Mouse (Mus musculus) hindbrain, embryonic 15.5 days (tissue): ENCODE data around the gene Igsf21. TPM values are rescaled to one million over a fixed set of nuclear protein-coding genes. Genes with fewer than 3 reads are reported as not detected.

Source experiments
- ATAC-seq: fragments of 200-750 bp; cut with Nextera tagmentation; 2 replicates; pipeline ENCODE4 v1.8.0; 2017; ENCODE audit warnings: low read depth, moderate number of reproducible peaks, moderate TSS enrichment; ENCODE audit not compliant: low FRiP score
- H3K27ac ChIP-seq: fragments of 300-500 bp; sonication (generic); replicated peaks from 2 replicates; pipeline ENCODE4 v1.5.1; 2015; ENCODE audit warnings: mild to moderate bottlenecking, inconsistent platforms
- H3K27me3 ChIP-seq: fragments of 300-500 bp; sonication (generic); 2 replicates; pipeline ENCODE4 v1.6.1; 2015; ENCODE audit warnings: control low read depth, inconsistent platforms
- H3K36me3 ChIP-seq: fragments of 300-500 bp; sonication (generic); 2 replicates; pipeline ENCODE4 v1.6.1; 2015; ENCODE audit warnings: control low read depth, inconsistent platforms
- H3K4me1 ChIP-seq: fragments of 300-500 bp; sonication (generic); replicated peaks from 2 replicates; pipeline ENCODE4 v1.6.1; 2015; ENCODE audit warnings: control low read depth, inconsistent platforms
- H3K4me2 ChIP-seq: fragments of 300-500 bp; sonication (generic); 2 replicates; pipeline ENCODE4 v1.6.1; 2015; ENCODE audit warnings: moderate library complexity, mild to moderate bottlenecking, inconsistent platforms
- H3K4me3 ChIP-seq: fragments of 300-500 bp; sonication (generic); 2 replicates; pipeline ENCODE4 v1.5.1; 2015; ENCODE audit warnings: mild to moderate bottlenecking, inconsistent platforms
- H3K9ac ChIP-seq: fragments of 300-500 bp; sonication (generic); 2 replicates; pipeline ENCODE4 v1.6.1; 2015; ENCODE audit warnings: inconsistent platforms
- H3K9me3 ChIP-seq: fragments of 300-500 bp; sonication (generic); 2 replicates; pipeline ENCODE4 v1.6.1; 2016; ENCODE audit warnings: control low read depth, inconsistent platforms
- WGBS: fragments of 180-500 bp; shearing (Covaris S2); methylation state at CpG from one replicate; pipeline ENCODE4 v1.1.7; 2015; 5-methylcytosine and 5-hydroxymethylcytosine counted together
- polyA plus RNA-seq: library from polyadenylated mRNA; unstranded; fragments of >200 nt; fragmentation: Nextera tagmentation; extraction: Ambion mirVana; gene quantifications from 2 replicates; pipeline ENCODE4 v1.2.1, GENCODE M21; 2015

Igsf21 gene
- polyA plus RNA-seq, 1 experiment from 2014 or later = 102 TPM

GRCm38 (mm10) chr4:140214406-140214805 lies 32.2 kb downstream of the Igsf21 start:
- Histone ChIP-seq H3K9me3 (no peaks in the 10 kb centered on the region), H3K4me1 (peaks cover 44% of the 10 kb centered on the region), H3K27me3 (no peaks in the 10 kb centered on the region), H3K27ac (no peak overlapping the region), H3K36me3 (no peaks in the 10 kb centered on the region), H3K4me2 (no peak overlapping the region), H3K9ac (no peak overlapping the region), H3K4me3 (no peak overlapping the region)
- 41% methylated on average over 14 of the region's 14 CpGs for WGBS
- ATAC-seq = no peak

- H3K27ac ChIP-seq = 0 out of 2 replicates have a peak overlapping the region, but pooled peaks have one; percentile 13
- no peaks in the 10 kb centered on the region for H3K36me3 ChIP-seq
- no peak for ATAC-seq
- H3K9ac ChIP-seq = no peak overlapping the region
- peaks cover 38% of the 10 kb centered on the region for H3K4me1 ChIP-seq
- H3K4me2 ChIP-seq = no peak overlapping the region
- no peaks in the 10 kb centered on the region for H3K27me3 ChIP-seq
- H3K4me3 ChIP-seq = no peak overlapping the region
- no peaks in the 10 kb centered on the region for H3K9me3 ChIP-seq
- 40% methylated on average over 11 of the region's 11 CpGs for WGBS
Measured at GRCm38 (mm10) chr4:140210129-140210890, 36.3 kb downstream of the Igsf21 start.

- no peaks in the 10 kb centered on the region for H3K9me3 ChIP-seq
- no peak overlapping the region for H3K27ac ChIP-seq
- no peaks in the 10 kb centered on the region for H3K27me3 ChIP-seq
- WGBS = 31% methylated on average over 12 of the region's 12 CpGs
- no peaks in the 10 kb centered on the region for H3K36me3 ChIP-seq
- no peak overlapping the region for H3K4me3 ChIP-seq
- H3K4me1 ChIP-seq = peaks cover 37% of the 10 kb centered on the region
- H3K4me2 ChIP-seq = no peak overlapping the region
- peak; percentile 35; the same call in 1 of the 2 replicates for ATAC-seq
- H3K9ac ChIP-seq = no peak overlapping the region
Measured at GRCm38 (mm10) chr4:140205811-140206231, 40.8 kb downstream of the Igsf21 start.

GRCm38 (mm10) chr4:140204775-140205174 lies 41.8 kb downstream of the Igsf21 start:
- no peaks in the 10 kb centered on the region for H3K9me3 ChIP-seq
- H3K36me3 ChIP-seq = no peaks in the 10 kb centered on the region
- no peak for ATAC-seq
- H3K9ac ChIP-seq = no peak overlapping the region
- H3K27ac ChIP-seq = no peak overlapping the region
- no peak overlapping the region for H3K4me3 ChIP-seq
- peaks cover 27% of the 10 kb centered on the region for H3K4me1 ChIP-seq
- WGBS = 76% methylated on average over 10 of the region's 10 CpGs
- no peaks in the 10 kb centered on the region for H3K27me3 ChIP-seq
- H3K4me2 ChIP-seq = no peak overlapping the region

GRCm38 (mm10) chr4:140203696-140204272 lies 42.8 kb downstream of the Igsf21 start:
- H3K4me3 ChIP-seq = no peak overlapping the region

GRCm38 (mm10) chr4:140202196-140202595 lies 44.4 kb downstream of the Igsf21 start:
- no peak overlapping the region for H3K9ac ChIP-seq
- H3K4me1 ChIP-seq = peaks cover 27% of the 10 kb centered on the region
- H3K27me3 ChIP-seq = no peaks in the 10 kb centered on the region
- no peak overlapping the region for H3K4me2 ChIP-seq
- H3K27ac ChIP-seq = no peak overlapping the region
- H3K36me3 ChIP-seq = no peaks in the 10 kb centered on the region
- no peak overlapping the region for H3K4me3 ChIP-seq
- no peak for ATAC-seq
- WGBS = 45% methylated on average over 6 of the region's 6 CpGs
- no peaks in the 10 kb centered on the region for H3K9me3 ChIP-seq

More at GRCm38 (mm10) chr4:140203696-140204272, 42.8 kb downstream of the Igsf21 start:
- H3K27ac ChIP-seq = no peak overlapping the region
- H3K9me3 ChIP-seq = no peaks in the 10 kb centered on the region
- no peaks in the 10 kb centered on the region for H3K27me3 ChIP-seq
- 67% methylated on average over 12 of the region's 12 CpGs for WGBS
- peaks cover 27% of the 10 kb centered on the region for H3K4me1 ChIP-seq
- H3K9ac ChIP-seq = no peak overlapping the region
- ATAC-seq = no peak
- H3K36me3 ChIP-seq = no peaks in the 10 kb centered on the region
- no peak overlapping the region for H3K4me2 ChIP-seq

GRCm38 (mm10) chr4:140200296-140200695 lies 46.3 kb downstream of the Igsf21 start:
- Histone ChIP-seq H3K9ac (no peak overlapping the region), H3K4me1 (peaks cover 20% of the 10 kb centered on the region), H3K36me3 (no peaks in the 10 kb centered on the region), H3K4me2 (no peak overlapping the region), H3K4me3 (no peak overlapping the region), H3K27me3 (no peaks in the 10 kb centered on the region), H3K9me3 (no peaks in the 10 kb centered on the region), H3K27ac (no peak overlapping the region)
- ATAC-seq = no peak
- WGBS = 72% methylated on average over 14 of the region's 14 CpGs

- Histone ChIP-seq H3K4me1 (peaks cover 6% of the 10 kb centered on the region), H3K9ac (no peak overlapping the region), H3K27ac (peak overlapping the region; percentile 12; the same call in 1 of the 2 replicates), H3K4me2 (no peak overlapping the region), H3K36me3 (no peaks in the 10 kb centered on the region), H3K9me3 (no peaks in the 10 kb centered on the region), H3K27me3 (no peaks in the 10 kb centered on the region), H3K4me3 (no peak overlapping the region)
- ATAC-seq = peak; percentile 59
- 54% methylated on average over 9 of the region's 9 CpGs for WGBS
Measured at GRCm38 (mm10) chr4:140196717-140197116, 49.9 kb downstream of the Igsf21 start.

- 67% methylated on average over 18 of the region's 18 CpGs for WGBS
- no peak for ATAC-seq
- Histone ChIP-seq H3K27me3 (no peaks in the 10 kb centered on the region), H3K36me3 (no peaks in the 10 kb centered on the region), H3K4me1 (peaks cover 38% of the 10 kb centered on the region), H3K27ac (0 out of 2 replicates have a peak overlapping the region, but pooled peaks have one; percentile 51), H3K9ac (no peak overlapping the region), H3K9me3 (no peaks in the 10 kb centered on the region), H3K4me3 (no peak overlapping the region), H3K4me2 (no peak overlapping the region)
Measured at GRCm38 (mm10) chr4:140192276-140193002, 54.1 kb downstream of the Igsf21 start.

GRCm38 (mm10) chr4:140189601-140190000 lies 57.0 kb downstream of the Igsf21 start:
- no peaks in the 10 kb centered on the region for H3K9me3 ChIP-seq
- H3K27ac ChIP-seq = no peak overlapping the region
- H3K4me2 ChIP-seq = no peak overlapping the region
- H3K36me3 ChIP-seq = no peaks in the 10 kb centered on the region
- H3K9ac ChIP-seq = no peak overlapping the region
- no peak overlapping the region for H3K4me3 ChIP-seq
- no peaks in the 10 kb centered on the region for H3K27me3 ChIP-seq
- no peak for ATAC-seq
- 79% methylated on average over 9 of the region's 9 CpGs for WGBS
- H3K4me1 ChIP-seq = peaks cover 41% of the 10 kb centered on the region

- 85% methylated on average over 7 of the region's 7 CpGs for WGBS
- H3K9me3 ChIP-seq = no peaks in the 10 kb centered on the region
- H3K4me3 ChIP-seq = no peak overlapping the region
- no peak overlapping the region for H3K9ac ChIP-seq
- ATAC-seq = no peak; the same call in 1 of the 2 replicates
- H3K4me2 ChIP-seq = no peak overlapping the region
- 0 out of 2 replicates have a peak overlapping the region, but pooled peaks have one; percentile 5 for H3K27ac ChIP-seq
- H3K27me3 ChIP-seq = no peaks in the 10 kb centered on the region
- H3K4me1 ChIP-seq = peaks cover 41% of the 10 kb centered on the region
- no peaks in the 10 kb centered on the region for H3K36me3 ChIP-seq
Measured at GRCm38 (mm10) chr4:140188626-140189025, 58.0 kb downstream of the Igsf21 start.
